Mouse (Mus musculus) erythroblast, embryonic 14.5 days (primary cell): ENCODE measurements at regions not wholly inside any gene's neighbourhood (a gene's known extent, or its start where the extent isn't known, plus 50 kb on each side); places are given as distances from the start of the nearest gene placed in this dataset.

Source experiments
- H3K27me3 ChIP-seq: 2 replicates; pipeline ENCODE4 v1.6.1; 2012; ENCODE audit warnings: inconsistent platforms; ENCODE audit not compliant: control insufficient read depth
- H3K36me3 ChIP-seq: 2 replicates; pipeline ENCODE4 v1.6.1; 2012; ENCODE audit warnings: mild to moderate bottlenecking, inconsistent platforms; ENCODE audit not compliant: control insufficient read depth
- H3K4me1 ChIP-seq: 2 replicates; pipeline ENCODE4 v1.6.1; 2012; ENCODE audit warnings: inconsistent platforms; ENCODE audit not compliant: control insufficient read depth
- H3K4me3 ChIP-seq: replicated peaks from 2 replicates; pipeline ENCODE3; 2012; ENCODE audit warnings: moderate library complexity, mild to moderate bottlenecking, inconsistent platforms
- H3K9me3 ChIP-seq: 2 replicates; pipeline ENCODE4 v1.6.1; 2012; ENCODE audit warnings: low read length, inconsistent platforms, mixed read lengths; ENCODE audit not compliant: control insufficient read depth
- GATA1 ChIP-seq: IDR thresholded peaks from 2 replicates; pipeline ENCODE4 v1.6.1; 2012; ENCODE audit warnings: low read length, inconsistent platforms, mixed read lengths
- TAL1 ChIP-seq: IDR thresholded peaks from 3 replicates; pipeline ENCODE4 v1.6.1; 2012; ENCODE audit warnings: low read length, inconsistent platforms, mixed read lengths

- Histone ChIP-seq H3K9me3 (no peaks in the 10 kb centered on the region), H3K27me3 (peaks cover 7% of the 10 kb centered on the region; the same call in 1 of the 2 replicates), H3K36me3 (no peaks in the 10 kb centered on the region), H3K4me1 (no peaks in the 10 kb centered on the region), H3K4me3 (no peak overlapping the region)
- no peak for TF ChIP-seq GATA1
- TF ChIP-seq TAL1: no peak
Observed at GRCm38 (mm10) chrX:11550164-11550851, 222.7 kb downstream of the H2al1j start.

- Histone ChIP-seq H3K4me3 (no peak overlapping the region), H3K4me1 (no peaks in the 10 kb centered on the region), H3K9me3 (no peaks in the 10 kb centered on the region), H3K36me3 (no peaks in the 10 kb centered on the region), H3K27me3 (peaks cover 7% of the 10 kb centered on the region; the same call in 1 of the 2 replicates)
- TF ChIP-seq GATA1: no peak
- no peak for TF ChIP-seq TAL1
Observed at GRCm38 (mm10) chrX:11552177-11552576, 224.6 kb downstream of the H2al1j start.

- Histone ChIP-seq H3K4me1 (no peaks in the 10 kb centered on the region), H3K36me3 (no peaks in the 10 kb centered on the region), H3K4me3 (no peak overlapping the region), H3K27me3 (peaks cover 7% of the 10 kb centered on the region; the same call in 1 of the 2 replicates), H3K9me3 (no peaks in the 10 kb centered on the region)
- TF ChIP-seq GATA1: no peak
- no peak for TF ChIP-seq TAL1
Observed at GRCm38 (mm10) chrX:11555035-11555570, 227.5 kb downstream of the H2al1j start.

- Histone ChIP-seq H3K4me1 (no peaks in the 10 kb centered on the region), H3K27me3 (no peaks in the 10 kb centered on the region), H3K9me3 (no peaks in the 10 kb centered on the region), H3K36me3 (no peaks in the 10 kb centered on the region), H3K4me3 (no peak overlapping the region)
- TF ChIP-seq GATA1: no peak
- TF ChIP-seq TAL1: no peak
Observed at GRCm38 (mm10) chrX:11558260-11558659, 230.6 kb downstream of the H2al1j start.

- Histone ChIP-seq H3K27me3 (no peaks in the 10 kb centered on the region), H3K4me3 (no peak overlapping the region), H3K4me1 (no peaks in the 10 kb centered on the region), H3K9me3 (no peaks in the 10 kb centered on the region), H3K36me3 (no peaks in the 10 kb centered on the region)
- TF ChIP-seq GATA1 (no peak), TAL1 (no peak)
Observed at GRCm38 (mm10) chrX:11560550-11561276, 233.1 kb downstream of the H2al1j start.

- Histone ChIP-seq H3K9me3 (no peaks in the 10 kb centered on the region), H3K4me1 (no peaks in the 10 kb centered on the region), H3K36me3 (no peaks in the 10 kb centered on the region), H3K27me3 (no peaks in the 10 kb centered on the region), H3K4me3 (no peak overlapping the region)
- TF ChIP-seq TAL1 (no peak), GATA1 (no peak)
Observed at GRCm38 (mm10) chrX:11565888-11566287, 238.3 kb downstream of the H2al1j start.

- Histone ChIP-seq H3K4me1 (no peaks in the 10 kb centered on the region), H3K4me3 (no peak overlapping the region), H3K27me3 (no peaks in the 10 kb centered on the region), H3K36me3 (no peaks in the 10 kb centered on the region), H3K9me3 (no peaks in the 10 kb centered on the region)
- no peak for TF ChIP-seq GATA1
- TF ChIP-seq TAL1: no peak
Observed at GRCm38 (mm10) chrX:11567827-11568226, 240.2 kb downstream of the H2al1j start.

GRCm38 (mm10) chrX:11568262-11568661 is 240.6 kb downstream of the H2al1j start:
- H3K4me1 ChIP-seq: no peaks in the 10 kb centered on the region

GRCm38 (mm10) chrX:11574354-11574753 is 246.7 kb downstream of the H2al1j start:
- Histone ChIP-seq H3K9me3 (no peaks in the 10 kb centered on the region), H3K36me3 (no peaks in the 10 kb centered on the region)
- TF ChIP-seq TAL1: no peak
- TF ChIP-seq GATA1: no peak

More at GRCm38 (mm10) chrX:11568262-11568661, 240.6 kb downstream of the H2al1j start:
- Histone ChIP-seq H3K9me3 (no peaks in the 10 kb centered on the region), H3K36me3 (no peaks in the 10 kb centered on the region), H3K27me3 (no peaks in the 10 kb centered on the region), H3K4me3 (no peak overlapping the region)
- no peak for TF ChIP-seq GATA1
- TF ChIP-seq TAL1: no peak

More at GRCm38 (mm10) chrX:11574354-11574753, 246.7 kb downstream of the H2al1j start:
- no peaks in the 10 kb centered on the region for H3K27me3 ChIP-seq
- no peak overlapping the region for H3K4me3 ChIP-seq
- H3K4me1 ChIP-seq: no peaks in the 10 kb centered on the region
